Mouse (Mus musculus) CD8-positive naive resting alpha-beta T cell, adult 2 months (primary cell): Measurements from ENCODE around the gene Phyhipl.

ENCODE experiments used
- DNase-seq, 2 experiments: peaks; one replicate each; pipeline ENCODE4 v3.0.0; 2022; ENCODE audit warnings: low read depth in 2 of 2, low spot score in 2 of 2

Phyhipl gene

GRCm38 (mm10) chr10:70637640-70638328 lies 18.0 kb downstream of the Phyhipl start:
- no peak for DNase-seq

DNA sequence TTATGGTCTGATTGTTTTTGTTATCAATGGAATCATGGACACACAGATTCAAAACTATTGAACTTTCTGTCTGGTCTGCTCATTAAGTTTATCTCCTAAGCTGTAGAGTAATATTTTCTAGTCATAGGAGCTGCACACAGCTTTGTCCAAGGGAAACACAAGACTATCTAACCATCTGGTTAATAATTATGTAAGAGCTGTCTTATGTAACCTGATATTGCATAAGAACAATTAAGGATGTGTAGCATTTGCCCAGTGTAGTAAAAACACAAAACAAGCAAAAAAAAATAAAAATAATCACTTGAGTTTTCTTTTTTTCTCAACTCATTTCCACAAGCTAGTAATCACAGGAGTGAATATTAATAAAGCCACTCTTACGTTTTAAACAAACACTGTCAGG lies 20.5 kb downstream of the Phyhipl start:
- no peak for DNase-seq

GRCm38 (mm10) chr10:70631142-70631541 lies 24.6 kb downstream of the Phyhipl start:
- no peak for DNase-seq

DNA sequence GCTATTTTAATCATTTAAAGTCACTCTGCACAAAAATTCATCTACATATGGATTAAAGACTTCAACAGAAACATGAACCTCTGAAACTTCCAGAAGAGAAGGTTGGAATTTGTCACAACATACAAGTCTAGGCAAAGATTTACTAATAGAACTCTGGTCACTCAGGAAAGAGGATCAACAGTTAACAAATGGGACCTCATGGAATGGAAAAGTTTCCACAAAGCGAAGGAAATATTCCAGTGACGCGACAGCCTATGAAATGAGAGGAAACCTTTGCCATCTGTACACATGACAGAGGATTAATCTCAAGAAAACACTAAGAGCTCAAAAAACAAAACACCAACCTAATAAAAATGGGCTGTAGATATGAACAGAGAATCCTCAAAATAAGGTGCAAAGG lies 32.3 kb downstream of the Phyhipl start:
- DNase-seq, result no peak

- no peak for DNase-seq
These were observed 39.4 kb downstream of the Phyhipl start for GRCm38 (mm10) chr10:70616377-70616776.

DNA sequence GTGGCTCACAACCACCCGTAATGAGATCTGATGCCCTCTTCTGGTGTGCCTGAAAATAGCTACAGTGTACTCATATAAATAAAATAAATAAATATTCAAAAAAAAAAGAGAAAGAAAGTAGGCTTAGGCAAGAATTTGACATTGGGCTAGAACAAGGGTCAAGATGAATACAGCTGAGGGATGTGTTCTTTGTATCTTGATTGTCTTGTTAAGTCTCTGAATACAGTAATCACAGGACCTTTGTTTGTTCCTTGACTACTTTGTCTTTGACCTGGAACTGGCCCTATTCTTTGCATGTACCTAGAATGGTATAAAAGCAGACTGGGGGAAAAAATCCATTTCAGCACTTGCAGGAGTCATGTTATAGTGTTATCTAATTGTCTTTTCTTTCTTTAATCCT lies 44.1 kb downstream of the Phyhipl start:
- DNase-seq, result no peak

DNA sequence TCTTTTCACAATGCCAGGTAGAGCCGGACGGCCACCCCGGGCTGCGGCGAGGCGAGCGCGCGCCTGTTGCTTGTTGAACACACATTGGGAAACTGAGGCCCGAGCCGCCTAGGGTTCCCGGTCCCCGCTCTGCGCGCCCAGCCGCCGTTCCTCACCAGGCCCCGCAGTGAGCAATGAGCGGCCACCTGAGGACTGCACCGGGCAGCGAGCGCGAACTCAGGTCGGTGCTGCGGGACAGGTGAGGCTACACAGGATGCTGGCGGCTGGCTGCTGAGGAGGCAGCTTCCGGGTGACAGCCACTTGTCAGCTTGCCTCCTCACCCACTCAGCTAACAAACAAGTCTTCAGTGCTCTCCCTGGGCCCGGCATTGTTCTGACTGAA lies 55.9 kb downstream of the Phyhipl start:
- DNase-seq, result no peak

DNA sequence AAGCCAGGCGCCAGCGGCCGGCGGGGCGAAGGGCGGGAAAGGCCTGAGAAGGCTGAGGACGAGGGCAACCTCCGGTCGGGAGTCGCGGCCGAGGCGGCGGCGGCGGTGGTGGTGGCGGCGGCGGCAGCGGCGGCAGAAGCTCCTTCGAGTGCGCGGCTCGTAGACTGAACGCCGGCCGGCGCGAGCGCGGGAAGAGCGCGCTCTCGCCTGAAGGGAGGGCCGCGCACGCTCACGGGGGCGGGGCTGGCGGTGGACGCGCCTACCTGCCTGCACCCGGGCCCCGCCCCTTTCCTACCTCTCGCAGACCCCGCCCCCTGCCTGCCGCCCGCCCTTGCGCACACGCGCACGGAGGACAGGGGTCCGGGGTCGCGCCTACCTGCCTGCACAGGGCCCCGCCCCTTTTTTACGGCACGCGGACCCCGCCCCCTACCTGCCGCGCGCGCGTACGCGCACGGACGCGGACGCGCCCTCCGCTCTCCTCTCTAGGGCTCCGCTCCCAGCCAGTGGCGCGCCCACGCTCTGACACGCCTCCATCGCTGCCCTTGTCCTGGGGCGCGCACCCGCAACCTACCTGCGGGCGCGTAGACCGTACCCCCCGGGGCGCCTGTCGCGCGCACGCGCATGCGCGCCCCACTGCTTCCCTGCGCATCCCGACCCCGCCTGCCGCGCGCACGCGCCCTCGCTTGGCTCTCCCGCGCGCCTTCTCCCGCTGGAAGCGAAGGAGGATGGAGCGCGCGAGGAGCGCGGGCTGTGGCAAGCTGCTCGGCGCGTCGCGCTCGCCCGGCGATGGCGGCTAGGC lies 56.4 kb downstream of the Phyhipl start:
- no peak for DNase-seq

GRCm38 (mm10) chr10:70598516-70599125 lies 57.1 kb downstream of the Phyhipl start:
- DNase-seq, result no peak

- DNase-seq, result no peak
These were observed 57.7 kb downstream of the Phyhipl start for GRCm38 (mm10) chr10:70598081-70598515.

- DNase-seq, result no peak
These were observed 61.8 kb downstream of the Phyhipl start for GRCm38 (mm10) chr10:70594007-70594406.

GRCm38 (mm10) chr10:70586876-70587405 lies 68.8 kb downstream of the Phyhipl start:
- DNase-seq, result no peak

GRCm38 (mm10) chr10:70584171-70584570 lies 71.6 kb downstream of the Phyhipl start:
- DNase-seq, result no peak

DNA sequence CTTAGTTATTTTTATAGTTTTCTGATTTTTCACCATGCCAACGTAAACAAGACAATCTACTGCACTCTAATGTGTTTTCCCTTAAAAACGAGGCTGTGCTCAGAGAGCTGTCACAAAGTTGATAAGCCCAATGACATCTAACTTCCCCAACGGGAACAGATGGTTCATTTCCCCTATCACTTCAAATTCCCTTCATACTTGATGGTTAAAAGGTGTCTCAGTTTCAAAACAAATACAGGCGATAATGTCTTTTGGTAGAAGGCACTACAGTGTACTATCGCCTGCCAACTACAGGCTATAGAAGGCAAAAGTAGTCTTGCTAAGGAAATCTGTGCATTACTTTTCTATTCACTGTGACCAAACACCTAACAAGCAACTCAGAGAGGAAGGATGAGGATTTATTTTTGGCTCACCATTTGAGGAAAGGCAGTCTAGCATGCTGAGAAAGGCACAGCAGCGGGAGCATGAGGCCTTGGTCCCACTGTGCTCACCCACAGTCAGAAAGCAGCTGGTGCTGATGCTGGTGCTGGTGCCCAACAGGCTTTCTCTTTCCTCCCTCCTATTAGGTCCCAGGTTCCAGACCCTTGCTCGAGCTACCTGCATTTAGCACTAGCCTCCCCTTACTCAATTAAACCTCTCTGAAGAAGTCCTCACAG lies 74.1 kb downstream of the Phyhipl start:
- DNase-seq, result no peak

DNA sequence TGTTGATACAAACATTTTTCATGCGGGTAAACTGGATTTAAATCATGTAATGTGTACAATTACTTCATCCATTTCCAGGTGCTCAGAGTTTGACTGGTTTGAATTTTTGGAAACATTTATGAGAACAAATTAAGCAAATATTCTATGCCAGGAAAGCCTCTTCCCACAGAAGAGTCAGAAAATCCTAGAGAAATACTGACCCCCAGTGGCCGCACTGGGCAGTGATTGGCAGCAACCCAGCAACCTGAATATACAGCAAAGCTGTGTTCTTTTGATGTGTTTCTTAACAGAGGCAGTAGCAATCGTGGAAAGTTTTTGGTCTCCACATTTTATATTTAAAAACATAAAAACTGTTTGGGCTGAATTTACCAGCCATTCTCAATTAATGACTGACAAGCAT lies 92.1 kb downstream of the Phyhipl start:
- no peak for DNase-seq

GRCm38 (mm10) chr10:70552531-70552930 lies 103.2 kb downstream of the Phyhipl start:
- no peak for DNase-seq

GRCm38 (mm10) chr10:70542857-70543256 lies 112.9 kb downstream of the Phyhipl start:
- DNase-seq, result no peak

- DNase-seq, result no peak
These were observed 115.1 kb downstream of the Phyhipl start for GRCm38 (mm10) chr10:70540456-70541195.

DNA sequence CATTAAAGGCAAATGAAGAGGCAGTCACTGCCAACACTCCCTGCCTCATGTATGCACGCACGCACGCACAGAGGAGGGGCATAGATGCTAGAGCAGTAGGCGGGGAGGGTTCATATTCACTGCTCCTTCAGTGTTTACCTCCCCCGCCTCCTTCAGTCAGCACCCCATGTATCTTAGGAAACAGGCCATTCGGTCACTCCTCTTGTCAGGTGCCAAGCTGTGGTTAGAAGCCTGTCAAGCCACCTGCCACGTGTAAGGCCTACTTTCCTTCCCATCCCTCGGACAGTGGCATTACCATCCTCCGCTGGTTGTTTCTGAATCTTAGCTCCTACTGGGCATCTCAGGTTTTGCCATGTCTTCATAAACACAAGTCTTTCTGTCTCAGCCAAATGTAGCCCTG lies 116.5 kb downstream of the Phyhipl start:
- no peak for DNase-seq

GRCm38 (mm10) chr10:70537694-70538093 lies 118.1 kb downstream of the Phyhipl start:
- no peak for DNase-seq

DNA sequence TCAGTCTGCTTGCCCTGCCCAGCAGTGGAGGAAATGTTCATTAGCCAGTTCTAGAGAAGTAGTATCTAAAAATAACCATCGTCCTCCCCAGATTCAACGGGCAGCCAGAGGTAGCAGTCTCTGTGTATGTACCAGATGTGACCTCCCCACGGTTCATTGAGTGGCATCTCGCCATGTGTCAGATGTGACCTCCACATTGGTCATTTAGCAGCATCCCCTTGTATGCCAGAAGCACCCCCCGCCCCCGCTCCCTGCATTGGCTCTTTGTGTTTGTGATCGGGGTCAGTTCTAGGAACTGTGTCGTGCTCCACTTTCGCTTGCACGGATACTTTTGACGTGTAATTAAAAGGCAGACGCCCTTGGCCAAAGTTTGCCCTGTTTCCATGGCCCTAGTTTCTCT lies 120.4 kb downstream of the Phyhipl start:
- DNase-seq, result no peak
